ENCODE assay signal across 9 mouse cellular contexts in the genomic region with DNA sequence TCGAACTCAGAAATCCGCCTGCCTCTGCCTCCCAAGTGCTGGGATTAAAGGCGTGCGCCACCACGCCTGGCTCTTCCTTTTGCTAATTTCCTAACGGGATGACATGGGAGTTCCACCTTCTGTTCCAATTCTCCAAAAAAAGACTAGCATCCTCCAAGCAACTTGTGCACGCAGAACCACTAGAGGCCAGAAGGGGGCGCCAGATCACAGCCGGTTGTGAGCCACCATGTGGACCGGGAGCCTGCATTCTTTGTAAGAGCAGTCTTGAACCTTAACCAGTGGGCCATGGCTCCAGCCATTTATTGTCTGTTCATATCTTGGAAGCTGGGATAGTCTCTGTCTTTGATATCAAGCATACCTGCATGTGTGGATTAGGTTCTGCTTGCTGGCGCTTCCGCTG. TPM values are rescaled to one million over a fixed set of nuclear protein-coding genes. Genes with fewer than 3 reads are reported as not detected.
DNase-seq lines count a peak whose midpoint lies in the region; ATAC-seq and TF ChIP-seq lines count a peak whose summit lies in the region.
"Had no signal": no experiment of that assay in that cellular context is flagged by ENCODE, and none has a peak within 500 bp of the region (broad histone marks: within the 10 kb centered on the region; RNA-seq: fewer than 3 reads in every experiment).

No protein-coding gene starts in this region.

- H3K27ac ChIP-seq in heart, adult 2 months = no peak overlapping the region
- H3K27ac ChIP-seq in heart, embryonic 11.5 days (ENCODE audit: low read depth, low read length) = no peak overlapping the region
- no peak overlapping the region for H3K27ac ChIP-seq in testis, adult 2 months (ENCODE audit: control insufficient read depth, insufficient read depth, low read depth, low read length)
- H3K27ac ChIP-seq: stomach, embryonic 15.5 days had no signal

- peak; percentile 54 to 76 for DNase-seq in heart, adult 2 months
- peak; percentile 74 to 93 for DNase-seq in adrenal gland, adult (ENCODE audit: inconsistent age in 2 of 2, low spot score in 1 of 2)
- DNase-seq in embryo, embryonic 10 days (ENCODE audit: low spot score) = peak; percentile 88
- DNase-seq in heart, postnatal 4 days = peak; percentile 85
- peak; percentile 85 to 87 for DNase-seq in layer of hippocampus, postnatal 14 days (ENCODE audit: low spot score in 2 of 2)

- no peaks in the 10 kb centered on the region for H3K9me3 ChIP-seq in heart, embryonic 11.5 days (replicated peaks; ENCODE audit: control insufficient read depth, low read length)
- H3K9me3 ChIP-seq: stomach, embryonic 15.5 days had no signal

- no peaks in the 10 kb centered on the region for H3K79me2 ChIP-seq in heart, adult 2 months (replicated peaks; ENCODE audit: control insufficient read depth, insufficient read depth, low read length)

- no peak; the same call in 1 of the 2 replicates for TF ChIP-seq CTCF in heart, adult 2 months (IDR thresholded peaks at IDR 0.05)
- peak; percentile 93 for TF ChIP-seq CTCF in testis, adult 2 months (IDR thresholded peaks at IDR 0.05; ENCODE audit: control insufficient read depth, insufficient read depth, insufficient replicate concordance, low read depth, low read length)

- intact Hi-C loops in heart, adult 2 months (cut with DNase I) = loop anchor here (5.0 to 10.0 kb wide), 2 partner anchors 140 to 192 kb away; no protein-coding TSS in a partner anchor

- no peak for TF ChIP-seq EP300 in heart, adult 2 months (IDR thresholded peaks at IDR 0.05; ENCODE audit: insufficient read depth, low read depth, low read length)

- no peak for TF ChIP-seq POLR2A in heart, adult 2 months (IDR thresholded peaks at IDR 0.05; ENCODE audit: insufficient read depth, low read depth, low read length)
- no peak for TF ChIP-seq POLR2A in testis, adult 2 months (IDR thresholded peaks at IDR 0.05; ENCODE audit: control insufficient read depth, low read depth, low read length)

- peaks cover 39% of the 10 kb centered on the region for H3K27me3 ChIP-seq in heart, adult 2 months (ENCODE audit: control insufficient read depth, insufficient read depth, low read length)
- peaks cover 88% of the 10 kb centered on the region for H3K27me3 ChIP-seq in heart, embryonic 11.5 days (ENCODE audit: control insufficient read depth, insufficient read depth, low read length)
- no peaks in the 10 kb centered on the region for H3K27me3 ChIP-seq in testis, adult 2 months (ENCODE audit: control insufficient read depth, insufficient read depth, low read length)

- H3K9ac ChIP-seq in heart, adult 2 months (ENCODE audit: low read depth, low read length) = no peak overlapping the region
- no peak overlapping the region for H3K9ac ChIP-seq in heart, embryonic 11.5 days (ENCODE audit: low read depth, low read length)
- H3K9ac ChIP-seq: stomach, embryonic 15.5 days had no signal

- no peaks in the 10 kb centered on the region for H3K36me3 ChIP-seq in heart, adult 2 months (ENCODE audit: control insufficient read depth, insufficient read depth, low read length)
- no peaks in the 10 kb centered on the region for H3K36me3 ChIP-seq in heart, embryonic 11.5 days (ENCODE audit: control insufficient read depth, insufficient read depth, low read length)
- no peaks in the 10 kb centered on the region for H3K36me3 ChIP-seq in testis, adult 2 months (ENCODE audit: control insufficient read depth, insufficient read depth, low read length)
- H3K36me3 ChIP-seq: stomach, embryonic 15.5 days had no signal

- no peak overlapping the region for H3K4me2 ChIP-seq in heart, embryonic 11.5 days

- H3K4me1 ChIP-seq in heart, adult 2 months (ENCODE audit: control insufficient read depth, insufficient read depth, low read length) = no peaks in the 10 kb centered on the region
- H3K4me1 ChIP-seq in heart, embryonic 11.5 days (ENCODE audit: control insufficient read depth, insufficient read depth, low read length) = peaks cover 17% of the 10 kb centered on the region
- H3K4me1 ChIP-seq in testis, adult 2 months (ENCODE audit: control insufficient read depth, insufficient read depth, low read length) = peaks cover 27% of the 10 kb centered on the region

- no peak overlapping the region for H3K4me3 ChIP-seq in heart, adult 2 months
- H3K4me3 ChIP-seq in heart, embryonic 11.5 days (ENCODE audit: low read depth, low read length) = no peak overlapping the region
- H3K4me3 ChIP-seq in testis, adult 2 months (ENCODE audit: control insufficient read depth, low read depth, low read length) = peak overlapping the region; percentile 63

- 25% methylated on average over 12 of the region's 12 CpGs for WGBS in heart, adult 2 months
- 18% methylated on average over 12 of the region's 12 CpGs for WGBS in heart, embryonic 11.5 days (ENCODE audit: insufficient replicate concordance)

- no peak for ATAC-seq in heart, embryonic 11.5 days (replicated peaks; ENCODE audit: insufficient number of reproducible peaks, low FRiP score, low TSS enrichment)
- peak; percentile 67 for ATAC-seq in megakaryocyte progenitor cell, adult 5-6 weeks (replicated peaks; ENCODE audit: poor library complexity)

RNA-seq across cellular contexts. Expression of a gene that starts 1.5 kb away (rescaled TPM):
- not detected for total RNA-seq in heart, adult 2 months (2021)
- not detected in 2 replicates for polyA plus RNA-seq in heart, adult 2 months (2012; rRNA removed)
- polyA plus RNA-seq in heart, embryonic 11.5 days (2014; fragmentation: Nextera tagmentation; extraction: Ambion mirVana) = 1.3 and 2.2 TPM in 2 replicates
- total RNA-seq in heart, postnatal 4 days (2021) = under 1 TPM in 1 of 2 experiments, not detected in 1; 0.43 TPM
- total RNA-seq in layer of hippocampus, postnatal 14 days (2021) = 10 to 100 TPM in 1 of 2 experiments, 1 to 10 TPM in 1; 5.9 to 11.1 TPM
- not detected in 2 replicates for total RNA-seq in megakaryocyte progenitor cell, adult 5-6 weeks (2015)
- total RNA-seq in megakaryocyte progenitor cell, adult 5-6 weeks (2017) = not detected in 2 replicates
- polyA plus RNA-seq in testis, adult 2 months (2012; rRNA removed) = 14.4 and 17.1 TPM in 2 replicates

Comparison
In these comparisons a context has a peak if more than half of its experiments do, and no peak if none do; other contexts are left out.
1. RNA of a gene that starts 1.5 kb away (total RNA-seq): 5.9 to 11.1 TPM in layer of hippocampus, postnatal 14 days; 0.43 TPM in heart, postnatal 4 days, not detected in heart, adult 2 months and not detected in megakaryocyte progenitor cell, adult 5-6 weeks; every median in the first group is over 4 times any median in the second.
2. Peak in every context shown above with its lines, with median percentiles within 50 percentile points of each other: DNase-seq.